Mouse (Mus musculus) brain, embryonic 14.5 days (tissue): Measurements from ENCODE around the gene Bhlha15.

ENCODE experiments used
- CTCF ChIP-seq: fragments of 200-500 bp; IDR thresholded peaks from 2 replicates; pipeline ENCODE4 v1.5.1; 2012; ENCODE audit warnings: inconsistent platforms, mild to moderate bottlenecking, moderate library complexity, borderline replicate concordance; ENCODE audit not compliant: insufficient read depth, insufficient read length; ENCODE audit errors: extremely low read depth
- POLR2A ChIP-seq: fragments of 200-500 bp; IDR thresholded peaks from 2 replicates; pipeline ENCODE4 v1.6.1; 2012; ENCODE audit warnings: mild to moderate bottlenecking, inconsistent platforms, borderline replicate concordance; ENCODE audit not compliant: poor library complexity, insufficient read depth, insufficient read length, severe bottlenecking; ENCODE audit errors: extremely low read depth

GRCm38 (mm10) chr5:144221305-144221704 lies 31.2 kb downstream of the Bhlha15 start:
- TF ChIP-seq CTCF = no peak
- no peak for TF ChIP-seq POLR2A
